Mouse (Mus musculus): ENCODE measurements around the gene Nlk. TPM values are rescaled to one million over a fixed set of nuclear protein-coding genes. Genes with fewer than 3 reads are reported as not detected.

Gene Nlk
- 15.0 and 19.3 TPM in 2 replicates for total RNA-seq (2014; rRNA removed; ENCODE audit: low replicate concordance)
- 11.6 and 13.0 TPM in 2 replicates for polyA plus RNA-seq (2015; fragmentation: Nextera tagmentation; extraction: Ambion mirVana)

- Histone ChIP-seq H3K9me3 (replicated peaks; ENCODE audit: control insufficient read depth, low read length) (no peaks in the 10 kb centered on the region), H3K9ac (replicated peaks; ENCODE audit: low read depth, low read length) (peak within 1 kb of the TSS; percentile 94), H3K4me2 (ENCODE audit: low read depth, low read length) (peak within 1 kb of the TSS; percentile 60), H3K36me3 (replicated peaks; ENCODE audit: control insufficient read depth, insufficient read depth, low read length) (no peaks in the 10 kb centered on the region), H3K4me1 (ENCODE audit: control insufficient read depth, insufficient read depth) (peaks cover 26% of the 10 kb centered on the region), H3K4me3 (ENCODE audit: low read depth, low read length) (peak within 1 kb of the TSS; percentile 84), H3K27me3 (ENCODE audit: control insufficient read depth, insufficient read depth, low read length) (no peaks in the 10 kb centered on the region), H3K27ac (ENCODE audit: low read depth) (peak within 1 kb of the TSS; percentile 92)
- TF ChIP-seq EP300 (IDR thresholded peaks at IDR 0.05; ENCODE audit: low read depth) (peak; percentile 86), CTCF (IDR thresholded peaks at IDR 0.05; ENCODE audit: low read depth) (no peak)
- under 1% methylated on average over 50 of the region's 65 CpGs for WGBS
- peak; percentile 99 for DNase-seq (ENCODE audit: low spot score)
- ATAC-seq (ENCODE audit: insufficient read depth, low read depth), result peak; percentile 99
Measured at GRCm38 (mm10) chr11:78696777-78697752, at the start of gene Nlk. Gene Nlk, minus strand, starts transcription at chr11:78697373.

- DNase-seq (ENCODE audit: low spot score), result no peak
- Histone ChIP-seq H3K4me3 (ENCODE audit: low read depth, low read length) (no peak overlapping the region), H3K9me3 (replicated peaks; ENCODE audit: control insufficient read depth, low read length) (no peaks in the 10 kb centered on the region), H3K4me2 (ENCODE audit: low read depth, low read length) (no peak overlapping the region), H3K27me3 (ENCODE audit: control insufficient read depth, insufficient read depth, low read length) (no peaks in the 10 kb centered on the region), H3K4me1 (ENCODE audit: control insufficient read depth, insufficient read depth) (peaks cover 11% of the 10 kb centered on the region), H3K27ac (ENCODE audit: low read depth) (0 out of 2 replicates have a peak overlapping the region, but pooled peaks have one; percentile 51), H3K9ac (replicated peaks; ENCODE audit: low read depth, low read length) (no peak overlapping the region), H3K36me3 (replicated peaks; ENCODE audit: control insufficient read depth, insufficient read depth, low read length) (peaks cover 16% of the 10 kb centered on the region; the same call in 1 of the 2 replicates)
- 71% methylated on average over 7 of the region's 7 CpGs for WGBS
- no peak for ATAC-seq (ENCODE audit: insufficient read depth, low read depth)
- TF ChIP-seq EP300 (IDR thresholded peaks at IDR 0.05; ENCODE audit: low read depth), result no peak
- TF ChIP-seq CTCF (IDR thresholded peaks at IDR 0.05; ENCODE audit: low read depth), result no peak
Measured at GRCm38 (mm10) chr11:78746264-78746663, 49.1 kb upstream of the Nlk start.

- H3K9ac ChIP-seq (replicated peaks; ENCODE audit: low read depth, low read length), result no peak overlapping the region; the same call in 1 of the 2 replicates
Measured at GRCm38 (mm10) chr11:78745475-78745874, 48.3 kb upstream of the Nlk start.

GRCm38 (mm10) chr11:78742461-78742860 is 45.3 kb upstream of the Nlk start:
- DNase-seq (ENCODE audit: low spot score), result no peak
- Histone ChIP-seq H3K27me3 (ENCODE audit: control insufficient read depth, insufficient read depth, low read length) (no peaks in the 10 kb centered on the region), H3K9me3 (replicated peaks; ENCODE audit: control insufficient read depth, low read length) (no peaks in the 10 kb centered on the region), H3K36me3 (replicated peaks; ENCODE audit: control insufficient read depth, insufficient read depth, low read length) (no peaks in the 10 kb centered on the region), H3K9ac (replicated peaks; ENCODE audit: low read depth, low read length) (no peak overlapping the region), H3K4me3 (ENCODE audit: low read depth, low read length) (no peak overlapping the region), H3K4me2 (ENCODE audit: low read depth, low read length) (no peak overlapping the region), H3K27ac (ENCODE audit: low read depth) (no peak overlapping the region), H3K4me1 (ENCODE audit: control insufficient read depth, insufficient read depth) (no peaks in the 10 kb centered on the region)
- WGBS, result 48% methylated on average over 3 of the region's 3 CpGs
- no peak for ATAC-seq (ENCODE audit: insufficient read depth, low read depth)
- TF ChIP-seq CTCF (IDR thresholded peaks at IDR 0.05; ENCODE audit: low read depth) (no peak), EP300 (IDR thresholded peaks at IDR 0.05; ENCODE audit: low read depth) (no peak)

More at GRCm38 (mm10) chr11:78745475-78745874, 48.3 kb upstream of the Nlk start:
- no peak overlapping the region for H3K4me3 ChIP-seq (ENCODE audit: low read depth, low read length)
- H3K4me2 ChIP-seq (ENCODE audit: low read depth, low read length), result no peak overlapping the region
- TF ChIP-seq EP300 (IDR thresholded peaks at IDR 0.05; ENCODE audit: low read depth) (no peak), CTCF (IDR thresholded peaks at IDR 0.05; ENCODE audit: low read depth) (no peak)
- ATAC-seq (ENCODE audit: insufficient read depth, low read depth), result peak; percentile 79; the same call in 1 of the 2 replicates
- peak overlapping the region; percentile 51; the same call in 1 of the 2 replicates for H3K27ac ChIP-seq (ENCODE audit: low read depth)
- peak; percentile 32 for DNase-seq (ENCODE audit: low spot score)
- H3K36me3 ChIP-seq (replicated peaks; ENCODE audit: control insufficient read depth, insufficient read depth, low read length), result peaks cover 16% of the 10 kb centered on the region; the same call in 1 of the 2 replicates
- H3K27me3 ChIP-seq (ENCODE audit: control insufficient read depth, insufficient read depth, low read length), result no peaks in the 10 kb centered on the region
- H3K9me3 ChIP-seq (replicated peaks; ENCODE audit: control insufficient read depth, low read length), result no peaks in the 10 kb centered on the region
- 33% methylated on average over 4 of the region's 4 CpGs for WGBS
- peaks cover 3% of the 10 kb centered on the region; the same call in 1 of the 2 replicates for H3K4me1 ChIP-seq (ENCODE audit: control insufficient read depth, insufficient read depth)

- Histone ChIP-seq H3K36me3 (replicated peaks; ENCODE audit: control insufficient read depth, insufficient read depth, low read length) (no peaks in the 10 kb centered on the region), H3K4me3 (ENCODE audit: low read depth, low read length) (no peak overlapping the region), H3K9ac (replicated peaks; ENCODE audit: low read depth, low read length) (no peak overlapping the region), H3K4me1 (ENCODE audit: control insufficient read depth, insufficient read depth) (no peaks in the 10 kb centered on the region), H3K9me3 (replicated peaks; ENCODE audit: control insufficient read depth, low read length) (no peaks in the 10 kb centered on the region), H3K4me2 (ENCODE audit: low read depth, low read length) (no peak overlapping the region), H3K27me3 (ENCODE audit: control insufficient read depth, insufficient read depth, low read length) (no peaks in the 10 kb centered on the region), H3K27ac (ENCODE audit: low read depth) (no peak overlapping the region)
- ATAC-seq (ENCODE audit: insufficient read depth, low read depth) (no peak), DNase-seq (ENCODE audit: low spot score) (no peak)
- 56% methylated on average over 7 of the region's 7 CpGs for WGBS
- TF ChIP-seq CTCF (IDR thresholded peaks at IDR 0.05; ENCODE audit: low read depth) (no peak), EP300 (IDR thresholded peaks at IDR 0.05; ENCODE audit: low read depth) (no peak)
Measured at GRCm38 (mm10) chr11:78741958-78742357, 44.8 kb upstream of the Nlk start.

Measured in heart, postnatal 0 days (tissue).